Mouse (Mus musculus): ENCODE data around the gene Kifc1. TPM values are rescaled to one million over a fixed set of nuclear protein-coding genes. Genes with fewer than 3 reads are reported as not detected.

Gene Kifc1
- total and polyA plus RNA-seq, 3 experiments, result 16.0 to 41.2 (median 23.0) TPM

- no peak overlapping the region for H3K9ac ChIP-seq (ENCODE audit: insufficient read depth, low read depth)
- peaks cover 0 to 10% of the 10 kb centered on the region in 2 experiments; a peak in 2 of 4 replicates for H3K4me1 ChIP-seq (ENCODE audit: control insufficient read depth in 1 of 2, insufficient read depth in 2 of 2)
- H3K27ac ChIP-seq (ENCODE audit: insufficient read depth, low read depth), result no peak overlapping the region
- H3K36me3 ChIP-seq (replicated peaks in 1 of 2; ENCODE audit: control insufficient read depth in 1 of 2, insufficient read depth in 1 of 2, low read length in 1 of 2), result no peaks in the 10 kb centered on the region
- TF ChIP-seq E2F4 (IDR thresholded peaks at IDR 0.05; ENCODE audit: insufficient replicate concordance, low read depth, low read length), result no peak
- TF ChIP-seq ETS1 (conservative IDR thresholded peaks at IDR 0.05; ENCODE audit: low read depth, low read length), result no peak
- no peak for TF ChIP-seq POLR2A (IDR thresholded peaks at IDR 0.05; ENCODE audit: low read depth, low read length)
- no peak for TF ChIP-seq CHD1 (IDR thresholded peaks at IDR 0.05; ENCODE audit: low read depth, low read length)
- TF ChIP-seq MEF2A (IDR thresholded peaks at IDR 0.05; ENCODE audit: borderline replicate concordance, low read depth, low read length), result no peak
- TF ChIP-seq ZMIZ1 (IDR thresholded peaks at IDR 0.05; ENCODE audit: low read depth, low read length), result no peak
- TF ChIP-seq TBP (conservative IDR thresholded peaks at IDR 0.05; ENCODE audit: low read depth, low read length), result no peak
- TF ChIP-seq ZNF384 (IDR thresholded peaks at IDR 0.05; ENCODE audit: low read depth, low read length), result no peak
- no peak for TF ChIP-seq ELF1 (IDR thresholded peaks at IDR 0.05; ENCODE audit: low read depth, low read length)
- TF ChIP-seq CTCF (conservative IDR thresholded peaks at IDR 0.05 in 1 of 2, IDR thresholded peaks at IDR 0.05 in 1 of 2; ENCODE audit: low read depth in 2 of 2, low read length in 2 of 2), result no peak
- H3K79me2 ChIP-seq (replicated peaks; ENCODE audit: control insufficient read depth, extremely low read depth, insufficient read depth, poor library complexity, severe bottlenecking), result no peaks in the 10 kb centered on the region
- no peaks in the 10 kb centered on the region for H3K27me3 ChIP-seq (replicated peaks)
- DNase-seq (ENCODE audit: extremely low read depth), result no peak
- dilution Hi-C loops (cut with MboI; ENCODE audit: extremely low pct_ligation_motif_present, extremely low pct_unique_long_range_greater_than_20kb, low sequenced_read_pairs) (no loop called here), in situ Hi-C loops (cut with MboI; ENCODE audit: low pct_ligation_motif_present, low pct_unique_long_range_greater_than_20kb, low sequenced_read_pairs) (no loop called here)
- H3K9me3 ChIP-seq (replicated peaks; ENCODE audit: low read length), result no peaks in the 10 kb centered on the region
- no peak overlapping the region for H3K4me3 ChIP-seq (replicated peaks in 1 of 3; ENCODE audit: low read depth in 2 of 3, low read length in 2 of 3, poor library complexity in 1 of 3)
- no peak overlapping the region for H3K4me2 ChIP-seq (ENCODE audit: insufficient read depth, low read depth, poor library complexity, severe bottlenecking)
Observed at GRCm38 (mm10) chr17:33902079-33902478, 11.6 kb upstream of the Kifc1 start.

DNA sequence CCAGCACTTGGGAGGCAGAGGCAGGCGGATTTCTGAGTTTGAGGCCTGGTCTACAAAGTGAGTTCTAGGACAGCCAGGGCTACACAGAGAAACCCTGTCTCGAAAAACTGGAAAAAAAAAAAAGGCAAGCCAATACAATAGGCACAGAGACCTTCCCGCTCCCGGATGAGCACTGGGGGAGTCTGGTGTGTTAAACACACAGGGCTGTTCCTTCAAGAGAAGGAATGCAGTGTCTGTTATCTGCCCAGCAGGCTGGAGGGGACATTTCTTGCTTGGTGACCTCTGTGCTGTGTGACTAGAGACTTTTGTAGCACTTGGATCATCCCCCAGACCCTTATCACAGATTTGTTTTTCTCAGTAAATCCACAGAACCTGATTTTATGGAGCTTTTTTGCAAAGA is 11.2 kb upstream of the Kifc1 start:
- dilution Hi-C loops (cut with MboI; ENCODE audit: extremely low pct_ligation_motif_present, extremely low pct_unique_long_range_greater_than_20kb, low sequenced_read_pairs), result no loop called here
- Histone ChIP-seq H3K4me3 (replicated peaks in 1 of 3; ENCODE audit: low read depth in 2 of 3, low read length in 2 of 3, poor library complexity in 1 of 3) (no peak overlapping the region), H3K27ac (ENCODE audit: insufficient read depth, low read depth) (no peak overlapping the region), H3K27me3 (replicated peaks) (no peaks in the 10 kb centered on the region), H3K9me3 (replicated peaks; ENCODE audit: low read length) (no peaks in the 10 kb centered on the region), H3K4me2 (ENCODE audit: insufficient read depth, low read depth, poor library complexity, severe bottlenecking) (no peak overlapping the region), H3K36me3 (replicated peaks in 1 of 2; ENCODE audit: control insufficient read depth in 1 of 2, insufficient read depth in 1 of 2, low read length in 1 of 2) (no peaks in the 10 kb centered on the region), H3K4me1 (ENCODE audit: control insufficient read depth in 1 of 2, insufficient read depth in 2 of 2) (peaks cover 0 to 10% of the 10 kb centered on the region in 2 experiments; a peak in 2 of 4 replicates), H3K79me2 (replicated peaks; ENCODE audit: control insufficient read depth, extremely low read depth, insufficient read depth, poor library complexity, severe bottlenecking) (no peaks in the 10 kb centered on the region), H3K9ac (ENCODE audit: insufficient read depth, low read depth) (no peak overlapping the region)
- in situ Hi-C loops (cut with MboI; ENCODE audit: low pct_ligation_motif_present, low pct_unique_long_range_greater_than_20kb, low sequenced_read_pairs), result no loop called here
- no peak for DNase-seq (ENCODE audit: extremely low read depth)
- no peak for TF ChIP-seq CTCF (conservative IDR thresholded peaks at IDR 0.05 in 1 of 2, IDR thresholded peaks at IDR 0.05 in 1 of 2; ENCODE audit: low read depth in 2 of 2, low read length in 2 of 2)
- no peak for TF ChIP-seq E2F4 (IDR thresholded peaks at IDR 0.05; ENCODE audit: insufficient replicate concordance, low read depth, low read length)
- TF ChIP-seq JUN (IDR thresholded peaks at IDR 0.05; ENCODE audit: insufficient read depth, low read depth, low read length), result no peak
- TF ChIP-seq POLR2AphosphoS2 (IDR thresholded peaks at IDR 0.05; ENCODE audit: low read depth, low read length), result no peak
- no peak for TF ChIP-seq UBTF (IDR thresholded peaks at IDR 0.05; ENCODE audit: low read depth, low read length)
- no peak for TF ChIP-seq PAX5 (IDR thresholded peaks at IDR 0.05; ENCODE audit: low read length)
- TF ChIP-seq IRF4 (IDR thresholded peaks at IDR 0.05; ENCODE audit: low read depth, low read length), result no peak
- no peak for TF ChIP-seq MAX (IDR thresholded peaks at IDR 0.05; ENCODE audit: low read length)
- TF ChIP-seq HCFC1 (IDR thresholded peaks at IDR 0.05; ENCODE audit: low read depth, low read length), result no peak
- TF ChIP-seq RAD21 (IDR thresholded peaks at IDR 0.05; ENCODE audit: low read depth, low read length), result no peak
- no peak for TF ChIP-seq POLR2A (IDR thresholded peaks at IDR 0.05; ENCODE audit: low read depth, low read length)
- no peak for TF ChIP-seq ETS1 (conservative IDR thresholded peaks at IDR 0.05; ENCODE audit: low read depth, low read length)
- no peak for TF ChIP-seq NRF1 (IDR thresholded peaks at IDR 0.05; ENCODE audit: low read depth, low read length)
- no peak for TF ChIP-seq MEF2A (IDR thresholded peaks at IDR 0.05; ENCODE audit: borderline replicate concordance, low read depth, low read length)
- no peak for TF ChIP-seq EP300 (IDR thresholded peaks at IDR 0.05; ENCODE audit: low read length)
- TF ChIP-seq ZMIZ1 (IDR thresholded peaks at IDR 0.05; ENCODE audit: low read depth, low read length), result no peak
- TF ChIP-seq TCF12 (IDR thresholded peaks at IDR 0.05; ENCODE audit: low read depth, low read length), result no peak
- no peak for TF ChIP-seq BHLHE40 (IDR thresholded peaks at IDR 0.05; ENCODE audit: low read depth, low read length)
